Mouse (Mus musculus): Measurements from ENCODE around the gene Zkscan3. TPM values are rescaled to one million over a fixed set of nuclear protein-coding genes. Genes with fewer than 3 reads are reported as not detected.

Zkscan3 gene
- 20.6 TPM for polyA plus RNA-seq (2014; fragmentation: Illumina TruSeq; extraction: RNeasy Lipid Tissue Mini Kit (QIAGEN cat#74804); ENCODE audit: insufficient read depth, low read depth, low replicate concordance)

GRCm38 (mm10) chr13:21402287-21402846, at the start of gene Zkscan3:
Gene Zkscan3, minus strand, starts transcription at chr13:21402755.

GRCm38 (mm10) chr13:21440503-21441206, 38.1 kb upstream of the Zkscan3 start, which contains the start of gene Pgbd1:
Gene Pgbd1, minus strand, starts transcription at chr13:21441058.

GRCm38 (mm10) chr13:21362621-21363248, 39.8 kb downstream of the Zkscan3 start, which contains the start of gene Zscan12:
Gene Zscan12, plus strand, starts transcription at chr13:21362820.

GRCm38 (mm10) chr13:21346610-21347009, 55.9 kb downstream of the Zkscan3 start, which contains the start of gene Olfr1367:
Gene Olfr1367, plus strand, starts transcription at chr13:21346910.

Other genes starting within 250 kb of the Zkscan3 start
- gene Trim27, start 223.3 kb downstream of the Zkscan3 start, polyA plus RNA-seq (2014; fragmentation: Illumina TruSeq; extraction: RNeasy Lipid Tissue Mini Kit (QIAGEN cat#74804); ENCODE audit: insufficient read depth, low read depth, low replicate concordance): 29.6 TPM
- not detected for gene Gpx5, start 110.0 kb downstream of the Zkscan3 start, polyA plus RNA-seq (2014; fragmentation: Illumina TruSeq; extraction: RNeasy Lipid Tissue Mini Kit (QIAGEN cat#74804); ENCODE audit: insufficient read depth, low read depth, low replicate concordance)
- not detected for gene Gpx6, start 90.6 kb downstream of the Zkscan3 start, polyA plus RNA-seq (2014; fragmentation: Illumina TruSeq; extraction: RNeasy Lipid Tissue Mini Kit (QIAGEN cat#74804); ENCODE audit: insufficient read depth, low read depth, low replicate concordance)
- gene Olfr1367, start 55.8 kb downstream of the Zkscan3 start, polyA plus RNA-seq (2014; fragmentation: Illumina TruSeq; extraction: RNeasy Lipid Tissue Mini Kit (QIAGEN cat#74804); ENCODE audit: insufficient read depth, low read depth, low replicate concordance): not detected
- 4.6 TPM for gene Zscan12, start 39.9 kb downstream of the Zkscan3 start, polyA plus RNA-seq (2014; fragmentation: Illumina TruSeq; extraction: RNeasy Lipid Tissue Mini Kit (QIAGEN cat#74804); ENCODE audit: insufficient read depth, low read depth, low replicate concordance)
- 1.1 TPM for gene Pgbd1, start 38.3 kb upstream of the Zkscan3 start, polyA plus RNA-seq (2014; fragmentation: Illumina TruSeq; extraction: RNeasy Lipid Tissue Mini Kit (QIAGEN cat#74804); ENCODE audit: insufficient read depth, low read depth, low replicate concordance)
- gene Zscan26, start 51.0 kb upstream of the Zkscan3 start, polyA plus RNA-seq (2014; fragmentation: Illumina TruSeq; extraction: RNeasy Lipid Tissue Mini Kit (QIAGEN cat#74804); ENCODE audit: insufficient read depth, low read depth, low replicate concordance): 19.4 TPM
- gene Nkapl, start 65.8 kb upstream of the Zkscan3 start, polyA plus RNA-seq (2014; fragmentation: Illumina TruSeq; extraction: RNeasy Lipid Tissue Mini Kit (QIAGEN cat#74804); ENCODE audit: insufficient read depth, low read depth, low replicate concordance): 0.95 TPM
- 2.1 TPM for gene Zkscan4, start 76.2 kb upstream of the Zkscan3 start, polyA plus RNA-seq (2014; fragmentation: Illumina TruSeq; extraction: RNeasy Lipid Tissue Mini Kit (QIAGEN cat#74804); ENCODE audit: insufficient read depth, low read depth, low replicate concordance)
- gene Gm10065, start 76.7 kb upstream of the Zkscan3 start, polyA plus RNA-seq (2014; fragmentation: Illumina TruSeq; extraction: RNeasy Lipid Tissue Mini Kit (QIAGEN cat#74804); ENCODE audit: insufficient read depth, low read depth, low replicate concordance): not detected
- 0.23 TPM for gene AK157302, start 92.5 kb upstream of the Zkscan3 start, polyA plus RNA-seq (2014; fragmentation: Illumina TruSeq; extraction: RNeasy Lipid Tissue Mini Kit (QIAGEN cat#74804); ENCODE audit: insufficient read depth, low read depth, low replicate concordance)
- 1.6 TPM for gene Gm11273, start 98.7 kb upstream of the Zkscan3 start, polyA plus RNA-seq (2014; fragmentation: Illumina TruSeq; extraction: RNeasy Lipid Tissue Mini Kit (QIAGEN cat#74804); ENCODE audit: insufficient read depth, low read depth, low replicate concordance)
- gene Zkscan8, start 128.4 kb upstream of the Zkscan3 start, polyA plus RNA-seq (2014; fragmentation: Illumina TruSeq; extraction: RNeasy Lipid Tissue Mini Kit (QIAGEN cat#74804); ENCODE audit: insufficient read depth, low read depth, low replicate concordance): 1.7 TPM
- not detected for gene Olfr1366, start 140.1 kb upstream of the Zkscan3 start, polyA plus RNA-seq (2014; fragmentation: Illumina TruSeq; extraction: RNeasy Lipid Tissue Mini Kit (QIAGEN cat#74804); ENCODE audit: insufficient read depth, low read depth, low replicate concordance)
- gene Olfr1535, start 157.1 kb upstream of the Zkscan3 start, polyA plus RNA-seq (2014; fragmentation: Illumina TruSeq; extraction: RNeasy Lipid Tissue Mini Kit (QIAGEN cat#74804); ENCODE audit: insufficient read depth, low read depth, low replicate concordance): not detected
- not detected for gene Olfr1364, start 179.0 kb upstream of the Zkscan3 start, polyA plus RNA-seq (2014; fragmentation: Illumina TruSeq; extraction: RNeasy Lipid Tissue Mini Kit (QIAGEN cat#74804); ENCODE audit: insufficient read depth, low read depth, low replicate concordance)
- not detected for gene Olfr1362, start 211.3 kb upstream of the Zkscan3 start, polyA plus RNA-seq (2014; fragmentation: Illumina TruSeq; extraction: RNeasy Lipid Tissue Mini Kit (QIAGEN cat#74804); ENCODE audit: insufficient read depth, low read depth, low replicate concordance)
- gene Olfr11, start 239.8 kb upstream of the Zkscan3 start, polyA plus RNA-seq (2014; fragmentation: Illumina TruSeq; extraction: RNeasy Lipid Tissue Mini Kit (QIAGEN cat#74804); ENCODE audit: insufficient read depth, low read depth, low replicate concordance): not detected

All from lung, adult 10 weeks (tissue).